In genomic region chr16:76539669-76540068, GRCm38 (mm10) we compare ENCODE assay signal across 8 mouse cellular contexts.
DNase-seq lines count a peak whose midpoint lies in the region; ATAC-seq and TF ChIP-seq lines count a peak whose summit lies in the region.

No protein-coding gene starts in this region.

- TF ChIP-seq POLR2A in ES-Bruce4 (IDR thresholded peaks at IDR 0.05; ENCODE audit: insufficient read depth, low read length): no peak

- TF ChIP-seq CTCF in ES-Bruce4 (IDR thresholded peaks at IDR 0.05; ENCODE audit: low read depth, low read length): no peak
- no peak for TF ChIP-seq CTCF in lung, embryonic 14.5 days (IDR thresholded peaks at IDR 0.05; ENCODE audit: low read depth)

- TF ChIP-seq EP300 in ES-Bruce4 (IDR thresholded peaks at IDR 0.05; ENCODE audit: insufficient read depth, low read depth, low read length): peak; percentile 94

- H3K9ac ChIP-seq in ES-Bruce4 (ENCODE audit: low read depth, poor library complexity, severe bottlenecking): no peak overlapping the region
- no peak overlapping the region for H3K9ac ChIP-seq in intestine, embryonic 16.5 days (ENCODE audit: low read depth, low read length)
- no peak overlapping the region for H3K9ac ChIP-seq in lung, embryonic 14.5 days
- no peak overlapping the region for H3K9ac ChIP-seq in stomach, embryonic 16.5 days (ENCODE audit: low read length)

- peaks cover 2% of the 10 kb centered on the region for H3K4me1 ChIP-seq in ES-Bruce4 (ENCODE audit: control insufficient read depth, insufficient read depth, low read length)
- no peaks in the 10 kb centered on the region for H3K4me1 ChIP-seq in intestine, embryonic 16.5 days (ENCODE audit: control insufficient read depth, insufficient read depth, low read length)
- peaks cover 5% of the 10 kb centered on the region for H3K4me1 ChIP-seq in lung, embryonic 14.5 days (ENCODE audit: insufficient read depth)
- peaks cover 7% of the 10 kb centered on the region for H3K4me1 ChIP-seq in stomach, embryonic 16.5 days (ENCODE audit: control insufficient read depth, insufficient read depth, low read length)

- H3K27ac ChIP-seq in ES-Bruce4 (ENCODE audit: insufficient read depth, low read length): peak overlapping the region; percentile 86
- H3K27ac ChIP-seq in intestine, embryonic 16.5 days (ENCODE audit: low read length): no peak overlapping the region
- H3K27ac ChIP-seq in lung, embryonic 14.5 days (ENCODE audit: low read depth): peak overlapping the region; percentile 42; the same call in 1 of the 2 replicates
- 0 out of 2 replicates have a peak overlapping the region, but pooled peaks have one; percentile 8 for H3K27ac ChIP-seq in stomach, embryonic 16.5 days (ENCODE audit: low read length)

- 0 out of 2 replicates have a peak, but pooled peaks cover 3% of the 10 kb centered on the region for H3K9me3 ChIP-seq in ES-Bruce4 (replicated peaks; ENCODE audit: control insufficient read depth, insufficient read depth, low read length, poor library complexity, severe bottlenecking)
- no peaks in the 10 kb centered on the region for H3K9me3 ChIP-seq in intestine, embryonic 16.5 days (ENCODE audit: control insufficient read depth, low read length)
- no peaks in the 10 kb centered on the region for H3K9me3 ChIP-seq in lung, embryonic 14.5 days (ENCODE audit: low read depth, low read length)
- no peaks in the 10 kb centered on the region for H3K9me3 ChIP-seq in stomach, embryonic 16.5 days (replicated peaks; ENCODE audit: control insufficient read depth, low read length)

- ATAC-seq in intestine, embryonic 16.5 days: peak; percentile 87
- peak; percentile 59; the same call in 1 of the 2 replicates for ATAC-seq in lung, embryonic 14.5 days (ENCODE audit: insufficient read depth)
- ATAC-seq in stomach, embryonic 16.5 days (ENCODE audit: insufficient read depth, low FRiP score): peak; percentile 76
- no peak for ATAC-seq in megakaryocyte-erythroid progenitor cell, adult 5-6 weeks (replicated peaks; ENCODE audit: low FRiP score, low TSS enrichment, poor library complexity, severe bottlenecking)

- DNase-seq in adipocyte (ENCODE audit: low spot score): peak; percentile 61
- DNase-seq in heart, adult 18-20 months: peak; percentile 54 to 67
- peak; percentile 47 for DNase-seq in lung, embryonic 14.5 days
- DNase-seq in left cerebral cortex, adult 8-10 months (ENCODE audit: low spot score in 2 of 2): no peak

- no peak overlapping the region for H3K4me3 ChIP-seq in ES-Bruce4 (ENCODE audit: low read depth, low read length)
- H3K4me3 ChIP-seq in intestine, embryonic 16.5 days (ENCODE audit: low read length): no peak overlapping the region
- H3K4me3 ChIP-seq in lung, embryonic 14.5 days (ENCODE audit: low read depth, low read length): no peak overlapping the region
- H3K4me3 ChIP-seq in stomach, embryonic 16.5 days (replicated peaks; ENCODE audit: low read length): no peak overlapping the region

- no peak overlapping the region for H3K4me2 ChIP-seq in intestine, embryonic 16.5 days (ENCODE audit: low read depth, low read length)
- no peak overlapping the region for H3K4me2 ChIP-seq in lung, embryonic 14.5 days
- H3K4me2 ChIP-seq in stomach, embryonic 16.5 days (ENCODE audit: low read depth, low read length): no peak overlapping the region

- no peaks in the 10 kb centered on the region for H3K27me3 ChIP-seq in ES-Bruce4 (ENCODE audit: control insufficient read depth, insufficient read depth, low read length, poor library complexity, severe bottlenecking)
- no peaks in the 10 kb centered on the region for H3K27me3 ChIP-seq in intestine, embryonic 16.5 days (replicated peaks; ENCODE audit: control insufficient read depth, insufficient read depth, low read length)
- no peaks in the 10 kb centered on the region for H3K27me3 ChIP-seq in lung, embryonic 14.5 days (ENCODE audit: insufficient read depth, low read length)
- no peaks in the 10 kb centered on the region for H3K27me3 ChIP-seq in stomach, embryonic 16.5 days (ENCODE audit: control insufficient read depth, insufficient read depth, low read length)

- H3K36me3 ChIP-seq in ES-Bruce4 (ENCODE audit: control insufficient read depth, insufficient read depth, low read length, poor library complexity, severe bottlenecking): no peaks in the 10 kb centered on the region
- no peaks in the 10 kb centered on the region for H3K36me3 ChIP-seq in intestine, embryonic 16.5 days (ENCODE audit: control insufficient read depth, insufficient read depth, low read length)
- no peaks in the 10 kb centered on the region for H3K36me3 ChIP-seq in lung, embryonic 14.5 days (ENCODE audit: insufficient read depth)
- H3K36me3 ChIP-seq in stomach, embryonic 16.5 days (ENCODE audit: control insufficient read depth, insufficient read depth, low read length): no peaks in the 10 kb centered on the region

- 11% methylated on average over 6 of the region's 6 CpGs for WGBS in intestine, embryonic 16.5 days
- 12% methylated on average over 6 of the region's 6 CpGs for WGBS in lung, embryonic 14.5 days
- WGBS in stomach, embryonic 16.5 days: 15% methylated on average over 6 of the region's 6 CpGs

Comparison
In these comparisons a context has a peak if more than half of its experiments do, and no peak if none do; other contexts are left out.
1. DNase-seq: peak in adipocyte (single experiment), heart, adult 18-20 months (2 of 2) and lung, embryonic 14.5 days (single experiment); none in left cerebral cortex, adult 8-10 months (0 of 2).